Mouse (Mus musculus) naive thymus-derived CD4-positive, alpha-beta T cell, adult 2 months (primary cell): ENCODE measurements around the gene Bahd1.
A peak's percentile ranks its signal among the peaks of the same experiment; 100 is the strongest.

Source experiments
- DNase-seq: peaks from one replicate; pipeline ENCODE4 v3.0.0-alpha.2; 2011; ENCODE audit warnings: low read depth

The Bahd1 gene

DNA sequence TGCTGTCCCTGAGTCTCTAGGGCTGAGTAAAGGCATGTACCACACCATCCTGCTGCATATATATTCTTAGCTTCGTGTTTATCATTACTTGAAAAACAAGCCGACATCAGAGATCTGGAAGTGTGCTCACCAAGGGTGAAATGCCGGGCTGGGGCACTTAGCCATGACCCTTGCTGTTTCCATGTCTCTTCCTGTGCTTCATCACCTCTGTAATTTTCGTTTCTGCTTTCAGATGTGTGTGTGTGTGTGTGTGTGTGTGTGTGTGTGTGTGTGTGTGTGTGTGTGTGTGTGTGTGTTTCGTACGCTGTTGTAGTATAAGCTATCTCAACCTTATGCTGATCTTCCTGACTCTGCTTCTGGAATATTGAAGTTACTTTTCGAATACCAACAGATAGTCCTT is 41.2 kb downstream of the Bahd1 start:
- DNase-seq: no peak

DNA sequence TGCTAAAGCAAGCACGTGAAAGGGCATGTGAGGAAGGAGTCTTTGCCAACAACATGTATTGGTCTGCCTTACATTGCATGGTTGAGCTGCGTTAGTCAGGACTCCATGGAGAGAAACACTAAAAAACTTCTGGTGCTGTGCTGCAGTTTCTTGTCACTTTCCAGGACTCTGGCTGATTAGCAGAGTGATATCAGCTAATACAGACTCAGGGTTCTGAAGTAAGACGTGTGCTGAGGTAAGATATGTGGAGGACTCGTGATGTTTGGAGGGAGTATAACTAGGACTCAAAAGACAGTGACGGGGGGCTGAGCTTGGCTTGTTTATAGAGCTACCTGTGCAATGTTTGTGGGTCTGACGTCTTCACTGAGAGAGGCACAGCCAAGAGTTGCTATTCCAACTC is 43.1 kb downstream of the Bahd1 start:
- no peak for DNase-seq

DNA sequence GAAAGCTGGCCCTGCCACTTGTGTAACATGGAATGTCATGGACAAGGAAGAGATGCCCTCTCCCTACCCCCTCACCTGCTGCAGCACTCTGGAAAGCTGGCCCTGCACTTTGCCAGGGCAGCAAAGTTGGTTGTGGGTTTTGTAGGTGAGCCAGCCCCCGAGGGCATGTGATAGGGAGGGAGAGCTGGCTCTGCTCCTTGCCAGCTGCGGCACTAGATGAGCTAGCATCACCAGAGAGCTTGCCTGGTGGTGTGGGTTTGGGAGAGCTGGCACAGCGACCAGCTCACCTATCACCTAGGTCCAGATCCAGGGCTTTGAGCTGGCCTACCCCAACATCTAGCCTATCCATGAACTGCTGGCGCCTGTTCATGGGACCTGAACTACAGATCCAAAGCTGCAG is 48.6 kb downstream of the Bahd1 start:
- no peak for DNase-seq

DNA sequence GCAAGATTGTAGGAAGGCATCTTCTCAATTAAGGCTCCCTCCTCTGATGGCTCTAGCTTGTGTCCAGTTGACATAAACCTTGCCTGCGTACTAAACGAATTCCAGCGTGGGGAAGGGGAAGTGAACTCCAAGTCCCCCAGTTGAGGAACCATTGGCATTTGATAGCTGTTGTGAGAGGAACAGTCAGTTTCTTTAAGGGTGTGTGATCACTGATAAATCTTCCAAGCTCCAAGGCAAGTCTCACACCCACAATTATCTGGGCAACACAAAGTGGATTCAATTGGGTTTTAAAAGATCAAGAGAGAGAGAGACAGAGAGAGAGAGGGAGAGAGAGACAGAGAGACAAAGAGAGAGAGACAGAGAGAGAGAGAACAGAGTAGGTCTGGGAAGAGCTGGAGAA is 49.5 kb downstream of the Bahd1 start:
- DNase-seq: no peak

DNA sequence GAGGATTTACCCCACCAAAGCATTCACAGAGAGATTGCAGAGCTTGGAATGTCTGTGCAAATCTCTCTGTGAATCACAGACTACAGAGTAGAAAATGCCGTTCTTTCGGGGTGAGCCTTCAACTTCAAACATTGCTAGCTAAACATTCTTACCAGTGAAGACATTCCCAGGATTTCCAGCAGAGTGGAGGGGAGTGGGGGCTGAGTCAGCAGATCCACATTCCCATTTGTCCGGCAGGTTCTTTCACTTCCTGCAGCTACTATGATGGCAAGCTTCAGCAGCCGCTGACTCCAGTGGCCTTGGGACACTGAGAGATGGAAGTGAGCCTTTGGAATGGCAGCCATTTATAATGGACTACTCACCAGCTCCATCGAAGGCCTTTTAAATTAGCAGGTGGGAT is 56.3 kb downstream of the Bahd1 start:
- no peak for DNase-seq

DNA sequence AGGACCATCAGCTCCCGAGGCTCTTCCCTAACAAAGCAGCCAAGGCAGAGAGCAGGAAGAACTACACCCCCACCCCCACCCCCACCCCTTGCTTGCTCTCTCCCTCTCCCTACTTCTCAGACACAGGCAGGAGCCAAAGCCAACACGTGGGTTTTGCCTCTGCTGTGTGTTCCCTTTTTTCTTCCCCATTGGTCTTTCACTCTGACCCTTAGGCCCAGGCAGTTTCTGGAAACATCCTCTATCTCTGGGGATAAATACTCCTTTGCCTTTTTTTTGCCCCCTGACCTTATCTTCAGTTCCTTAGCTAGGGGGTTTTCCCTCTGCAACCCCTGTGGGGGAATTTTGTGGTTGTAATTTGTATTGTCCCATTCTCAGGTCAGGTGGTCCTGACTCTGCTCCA is 59.5 kb downstream of the Bahd1 start:
- no peak for DNase-seq

DNA sequence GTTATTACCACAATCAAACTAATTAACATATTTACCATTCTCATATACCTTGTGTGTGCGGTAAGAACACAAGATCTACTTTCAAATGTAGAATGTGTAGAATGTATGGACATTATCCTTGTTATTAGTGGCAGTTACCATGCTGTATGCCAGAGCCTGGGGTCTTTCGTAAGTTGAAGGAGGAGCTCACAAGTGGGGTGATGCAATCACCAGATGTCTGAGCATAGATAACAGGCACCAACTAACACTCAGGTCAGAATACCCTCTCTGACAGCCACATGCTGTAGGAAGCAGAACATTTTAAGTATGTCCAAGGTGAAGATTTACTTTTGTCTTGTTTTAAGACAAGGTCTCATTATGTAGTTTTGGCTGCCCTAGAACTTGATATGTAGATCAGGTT is 60.2 kb downstream of the Bahd1 start:
- DNase-seq: no peak

DNA sequence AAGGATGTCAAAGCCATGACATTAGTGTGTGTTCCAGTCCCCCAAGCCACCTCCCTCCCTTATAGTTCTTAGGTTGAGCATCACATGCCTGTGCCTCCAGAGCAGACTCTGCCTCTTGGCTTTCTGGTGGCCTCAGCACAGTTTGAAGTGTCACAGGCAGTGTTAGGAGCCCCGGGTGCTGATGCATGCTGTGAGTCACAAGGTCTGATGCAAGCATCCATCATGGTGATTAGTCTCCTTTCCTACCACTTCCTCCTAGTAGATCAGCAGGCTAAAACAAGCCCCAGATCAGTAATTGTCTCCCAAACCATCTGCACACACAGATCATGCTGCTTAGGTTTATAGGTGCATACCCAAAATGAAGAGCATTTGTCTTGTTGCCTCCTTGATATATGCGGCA is 61.4 kb downstream of the Bahd1 start:
- no peak for DNase-seq

DNA sequence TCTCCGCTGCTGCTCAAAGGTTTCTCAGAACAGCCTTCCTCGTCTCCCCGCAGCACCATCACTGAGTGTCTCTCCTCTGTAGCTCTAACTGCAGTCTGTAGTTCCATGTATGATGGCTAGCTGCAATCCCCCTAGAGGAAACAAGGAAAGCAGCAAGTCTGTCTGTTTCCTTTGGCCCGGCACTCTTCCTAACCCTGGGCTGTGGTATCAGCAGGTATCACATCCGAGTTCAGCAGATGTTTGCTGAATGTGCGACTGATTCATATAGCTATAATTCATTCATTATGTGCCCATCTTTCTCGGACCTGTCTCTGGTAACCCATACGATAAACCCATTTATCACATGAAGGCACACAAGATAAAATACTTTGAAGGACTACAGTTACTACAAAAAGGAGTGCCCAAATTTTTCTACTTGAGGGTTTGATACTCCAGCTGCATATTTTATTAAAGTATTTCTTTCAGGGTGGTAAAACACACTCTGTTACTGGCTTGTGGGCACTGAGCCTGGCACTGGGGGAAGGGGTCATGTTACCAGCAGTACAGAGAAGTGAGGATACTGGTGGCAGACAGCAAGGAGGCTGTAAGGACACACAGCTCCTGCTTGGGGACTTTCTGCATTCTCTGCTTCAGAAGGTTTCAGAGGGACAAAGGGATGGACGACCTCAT is 63.0 kb downstream of the Bahd1 start:
- DNase-seq: no peak

DNA sequence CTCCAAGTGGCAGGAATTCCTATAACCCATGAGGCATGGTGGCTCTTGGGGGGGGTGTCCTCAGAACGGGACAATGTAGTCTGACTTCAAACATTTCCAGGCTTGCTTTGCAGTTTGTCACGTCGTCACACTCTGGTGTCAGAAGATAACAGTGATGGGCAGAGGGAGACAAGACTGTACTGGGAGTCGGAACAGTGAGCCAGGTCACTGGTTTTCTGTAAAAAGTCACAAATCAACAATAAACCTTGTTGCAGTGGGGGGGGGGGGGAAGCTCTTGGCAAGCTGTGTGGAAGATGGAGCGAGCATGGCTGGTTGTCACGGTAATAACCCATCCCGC is 63.5 kb downstream of the Bahd1 start:
- no peak for DNase-seq

DNA sequence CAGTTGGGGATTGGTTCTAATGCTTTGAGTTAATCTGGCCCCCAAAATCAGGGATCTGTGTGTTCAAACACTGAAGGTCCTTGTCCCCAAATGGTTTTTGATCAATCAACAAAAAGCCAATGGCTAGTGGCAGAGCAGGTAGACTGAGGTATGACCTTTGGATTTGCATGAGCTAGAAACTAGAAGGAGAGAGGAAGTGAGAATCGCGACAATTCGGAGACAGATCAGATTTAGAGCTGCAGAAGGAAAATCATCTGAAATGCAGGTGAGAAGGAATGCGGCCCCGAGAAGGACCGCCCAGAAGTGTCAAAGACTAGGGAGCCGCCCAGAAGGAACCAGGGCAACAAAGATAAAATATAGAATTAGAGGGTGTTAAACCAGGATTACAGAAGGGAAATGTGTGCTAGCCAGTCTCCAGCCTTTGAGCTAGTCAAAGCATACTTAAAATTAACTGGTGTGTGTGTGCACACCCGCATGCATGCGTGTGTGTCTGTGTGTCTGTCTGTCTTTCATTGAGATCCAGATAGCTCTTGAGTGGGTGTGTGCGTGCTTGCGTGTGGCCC is 69.5 kb downstream of the Bahd1 start:
- DNase-seq: no peak

DNA sequence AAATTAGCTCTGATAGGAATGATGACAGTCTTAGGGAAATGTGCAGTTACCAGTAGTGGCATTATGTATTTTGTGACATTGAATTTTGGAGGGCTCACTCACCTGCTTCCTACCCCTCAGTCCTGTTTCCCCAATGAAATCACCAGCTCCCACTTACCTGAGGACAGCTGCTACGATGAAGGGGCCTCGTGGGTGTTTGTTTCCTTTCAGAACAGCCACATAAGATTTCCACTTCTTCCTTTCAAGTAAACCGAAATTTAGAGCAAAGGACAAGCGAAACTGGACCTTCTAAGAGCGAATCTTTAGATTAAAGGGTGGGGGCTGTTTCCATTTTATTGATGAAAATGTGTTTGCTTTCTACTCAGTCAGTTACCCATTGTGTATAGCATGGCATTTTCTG is 71.9 kb downstream of the Bahd1 start:
- DNase-seq: peak; percentile 9

DNA sequence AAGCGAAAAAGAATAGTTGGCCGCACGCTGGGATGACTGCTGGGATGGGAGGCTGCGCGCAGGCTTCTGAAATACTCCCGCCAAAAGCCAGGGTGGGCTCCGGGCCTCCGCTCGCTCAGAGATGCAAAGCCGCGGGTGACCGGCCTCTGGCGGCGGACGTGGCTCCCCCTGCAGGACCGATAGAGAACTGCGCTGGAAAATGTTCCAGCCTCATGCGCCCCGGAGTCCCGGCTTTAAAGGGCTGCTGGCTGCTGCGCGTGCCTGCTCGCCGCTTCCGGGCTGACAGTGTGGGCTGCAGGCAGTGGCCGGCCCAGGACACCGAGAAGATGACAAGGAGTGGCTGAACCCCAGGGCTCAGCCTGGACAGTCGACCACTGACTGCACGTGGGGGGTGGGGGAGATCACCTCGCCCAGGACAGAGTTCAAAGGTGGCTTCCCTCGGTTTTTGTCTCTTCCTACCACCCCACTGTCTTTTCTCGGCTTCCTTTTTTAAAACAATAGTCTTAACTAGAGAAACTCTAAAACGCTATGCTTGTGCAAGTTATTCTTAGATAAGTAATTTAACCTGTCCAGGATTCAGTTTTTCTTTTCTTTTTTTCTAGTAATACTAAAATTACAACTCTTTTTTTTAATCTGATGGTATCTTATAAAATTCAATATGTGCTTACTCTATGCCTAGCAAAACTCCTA is 72.7 kb downstream of the Bahd1 start:
- DNase-seq: peak; percentile 88
